Mouse (Mus musculus): ENCODE measurements at regions not wholly inside any gene's neighbourhood (a gene's known extent, or its start where the extent isn't known, plus 50 kb on each side); places are given as distances from the start of the nearest gene placed in this dataset.

DNA sequence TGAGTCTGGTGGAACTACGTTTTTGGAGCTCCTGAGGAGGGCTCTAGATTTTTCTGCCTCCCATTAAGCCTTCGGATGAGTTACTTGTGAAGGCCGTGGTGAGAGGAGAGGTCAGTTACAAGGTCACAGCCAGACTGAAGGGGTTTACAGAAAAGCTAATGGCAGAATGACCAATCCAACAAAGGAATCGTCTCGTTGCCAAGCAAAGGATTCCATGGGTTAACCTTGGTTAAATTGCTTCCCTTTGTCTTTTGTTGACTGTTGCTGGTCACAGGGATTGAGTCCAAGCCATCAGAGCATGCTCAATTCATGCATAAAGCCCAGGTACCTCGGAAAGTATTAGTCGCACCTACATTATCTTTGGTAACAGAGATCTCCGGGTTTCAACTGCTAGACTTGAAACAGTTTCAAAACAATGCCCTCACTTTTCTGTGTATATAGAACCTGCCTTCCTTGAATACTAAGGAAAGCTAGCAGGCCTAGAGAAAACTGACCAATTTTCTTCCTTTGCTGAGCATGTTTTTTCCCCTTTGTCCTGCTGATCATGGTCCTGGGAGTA is 100.3 kb downstream of the Etaa1 start:
- no peaks in the 10 kb centered on the region for H3K4me1 ChIP-seq (ENCODE audit: control insufficient read depth, insufficient read depth, low read length)
- 82% methylated on average over 8 of the region's 8 CpGs for WGBS
- no peak overlapping the region for H3K4me3 ChIP-seq (replicated peaks; ENCODE audit: extremely low read depth, low read depth, low read length)
- TF ChIP-seq CTCF (IDR thresholded peaks at IDR 0.05; ENCODE audit: insufficient read depth, low read length) (no peak), POLR2A (IDR thresholded peaks at IDR 0.05; ENCODE audit: borderline replicate concordance, extremely low read depth, low read depth, low read length) (no peak)
- DNase-seq: no peak

DNA sequence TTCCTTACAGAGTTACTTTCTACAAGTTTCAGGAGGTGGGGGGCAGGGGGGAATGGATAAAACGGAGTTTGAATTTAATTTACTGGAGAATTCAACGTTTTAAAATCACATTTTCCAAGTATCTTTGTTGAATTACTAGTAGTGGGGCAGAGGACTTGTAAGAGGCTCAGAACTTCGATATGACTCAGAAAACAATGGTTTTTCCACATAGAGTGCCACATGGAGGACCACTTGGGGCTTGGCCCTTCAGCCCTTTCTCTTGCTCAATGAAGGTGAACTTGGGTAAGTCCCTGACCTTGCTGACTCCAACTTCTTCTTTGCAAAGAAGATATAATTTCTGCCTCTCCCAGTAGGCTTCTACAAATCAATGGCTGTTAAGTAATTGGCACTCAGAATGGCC is 99.8 kb downstream of the Etaa1 start:
- no peak for DNase-seq

DNA sequence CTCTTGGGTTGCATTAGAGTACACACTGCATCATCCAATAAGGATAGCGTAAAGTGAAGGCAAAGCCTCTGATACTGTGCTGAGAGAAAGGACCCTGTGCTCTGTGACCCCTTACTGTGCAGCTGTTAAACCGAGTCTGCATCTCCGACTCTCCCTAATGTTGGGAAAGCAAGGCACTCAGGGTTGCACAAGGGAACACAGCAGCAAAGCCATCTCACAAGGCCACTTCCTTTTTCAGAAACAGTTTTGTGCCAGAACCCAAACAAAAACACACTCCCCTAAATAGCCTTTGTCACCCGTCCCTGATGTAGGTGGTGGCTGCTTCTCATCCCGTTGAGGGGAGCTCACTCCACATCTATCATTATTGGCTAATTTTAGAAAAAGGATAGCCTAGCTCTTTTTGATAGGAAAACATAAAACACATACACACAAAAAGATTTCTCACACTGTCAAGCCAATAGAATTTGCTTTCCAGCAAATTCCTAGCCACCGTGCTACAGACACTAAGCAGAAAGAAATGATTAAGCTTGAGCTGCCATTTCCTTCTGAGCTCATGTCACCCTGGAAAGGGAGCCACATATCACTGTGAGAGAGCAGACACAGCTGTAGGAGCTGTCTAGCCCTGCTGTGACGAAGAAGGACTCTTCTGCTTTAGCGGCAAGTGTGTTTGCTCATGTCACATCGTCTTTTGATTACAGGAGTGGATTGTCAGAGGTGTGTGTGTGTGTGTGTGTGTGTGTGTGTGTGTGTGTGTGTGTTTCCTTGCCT is 94.1 kb downstream of the Etaa1 start:
- no peak for TF ChIP-seq CTCF (IDR thresholded peaks at IDR 0.05; ENCODE audit: insufficient read depth, low read length)
- TF ChIP-seq POLR2A (IDR thresholded peaks at IDR 0.05; ENCODE audit: borderline replicate concordance, extremely low read depth, low read depth, low read length): no peak
- 28% methylated on average over 9 of the region's 9 CpGs for WGBS
- H3K4me1 ChIP-seq (ENCODE audit: control insufficient read depth, insufficient read depth, low read length): no peaks in the 10 kb centered on the region
- no peak overlapping the region for H3K4me3 ChIP-seq (replicated peaks; ENCODE audit: extremely low read depth, low read depth, low read length)
- DNase-seq: no peak

More for the DNA sequence above, 99.8 kb downstream of the Etaa1 start:
- 64% methylated on average over 3 of the region's 3 CpGs for WGBS
- Histone ChIP-seq H3K4me3 (replicated peaks; ENCODE audit: extremely low read depth, low read depth, low read length) (no peak overlapping the region), H3K4me1 (ENCODE audit: control insufficient read depth, insufficient read depth, low read length) (no peaks in the 10 kb centered on the region)
- no peak for TF ChIP-seq CTCF (IDR thresholded peaks at IDR 0.05; ENCODE audit: insufficient read depth, low read length)
- no peak for TF ChIP-seq POLR2A (IDR thresholded peaks at IDR 0.05; ENCODE audit: borderline replicate concordance, extremely low read depth, low read depth, low read length)

DNA sequence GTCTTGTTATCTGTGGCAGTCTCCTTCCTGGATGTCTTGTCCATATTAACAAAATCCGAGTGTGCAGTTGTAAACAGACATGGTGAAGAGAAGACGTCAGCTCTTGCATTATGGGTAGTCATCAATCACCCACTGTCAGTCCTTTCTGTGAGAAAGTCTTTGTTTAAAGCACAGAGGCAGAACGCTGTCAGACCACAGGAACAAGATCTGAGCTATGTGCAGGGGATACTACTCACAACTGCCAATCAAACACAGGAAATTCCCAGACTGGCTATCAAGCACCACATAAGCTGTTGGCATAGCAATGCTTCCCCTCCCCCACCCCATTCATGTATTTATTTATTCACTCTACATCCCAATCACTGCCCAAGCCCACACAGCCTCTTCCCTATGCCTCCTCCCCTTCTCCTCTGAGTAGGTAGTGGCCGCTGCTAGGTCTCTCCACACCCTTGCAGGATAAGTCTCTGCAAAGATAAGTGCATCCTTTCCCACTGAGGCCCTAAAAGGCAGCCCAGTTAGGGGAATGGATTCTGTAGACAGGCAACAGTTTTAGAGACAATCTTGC is 88.8 kb downstream of the Etaa1 start:
- no peaks in the 10 kb centered on the region for H3K4me1 ChIP-seq (ENCODE audit: control insufficient read depth, insufficient read depth, low read length)
- no peak for TF ChIP-seq POLR2A (IDR thresholded peaks at IDR 0.05; ENCODE audit: borderline replicate concordance, extremely low read depth, low read depth, low read length)
- TF ChIP-seq CTCF (IDR thresholded peaks at IDR 0.05; ENCODE audit: insufficient read depth, low read length): no peak
- no peak for DNase-seq
- 13% methylated on average over 4 of the region's 4 CpGs for WGBS
- H3K4me3 ChIP-seq (replicated peaks; ENCODE audit: extremely low read depth, low read depth, low read length): no peak overlapping the region

DNA sequence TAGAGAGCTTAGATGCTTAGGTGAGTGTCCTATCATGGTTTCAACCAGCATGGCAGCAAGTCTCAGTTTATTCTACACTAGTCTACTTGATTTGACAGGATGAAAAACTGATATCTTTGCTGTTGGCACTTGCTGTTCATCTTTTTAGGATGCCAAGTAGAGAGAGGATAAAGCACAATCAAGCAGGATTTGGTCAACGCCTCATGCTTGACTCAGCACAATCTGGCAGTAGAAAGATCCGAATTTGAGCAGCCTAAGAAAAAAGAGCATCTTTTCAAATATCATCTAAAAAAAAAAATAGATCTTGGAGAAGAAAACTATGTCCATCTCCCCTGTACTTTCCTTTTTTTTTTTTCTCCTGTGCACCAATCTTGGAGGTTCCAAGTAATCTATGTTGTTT is 83.0 kb downstream of the Etaa1 start:
- Histone ChIP-seq H3K4me1 (ENCODE audit: control insufficient read depth, insufficient read depth, low read length) (no peaks in the 10 kb centered on the region), H3K4me3 (replicated peaks; ENCODE audit: extremely low read depth, low read depth, low read length) (no peak overlapping the region)
- 77% methylated on average over 2 of the region's 2 CpGs for WGBS
- DNase-seq: no peak
- no peak for TF ChIP-seq CTCF (IDR thresholded peaks at IDR 0.05; ENCODE audit: insufficient read depth, low read length)

DNA sequence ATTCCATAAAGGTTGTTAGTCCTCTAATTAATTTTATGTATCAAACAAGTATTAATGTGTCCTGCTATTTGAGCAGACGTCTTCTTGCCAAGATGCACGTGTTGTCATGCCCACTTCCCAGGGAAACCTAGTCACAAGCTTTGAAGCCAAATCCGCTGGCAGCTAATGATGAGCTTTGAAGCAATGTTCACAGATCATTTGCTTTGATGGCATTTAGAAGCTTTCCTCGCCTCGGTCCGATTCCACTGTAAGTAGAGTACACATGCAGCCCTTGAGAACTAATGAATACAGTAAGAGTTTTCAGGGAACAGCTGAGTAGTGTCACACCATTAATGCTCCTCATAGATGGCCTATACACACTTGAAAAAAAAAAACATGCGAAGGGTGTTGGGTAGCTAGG is 81.8 kb downstream of the Etaa1 start:
- no peak for DNase-seq
- WGBS: 72% methylated on average over 7 of the region's 7 CpGs
- TF ChIP-seq POLR2A (IDR thresholded peaks at IDR 0.05; ENCODE audit: borderline replicate concordance, extremely low read depth, low read depth, low read length): no peak
- TF ChIP-seq CTCF (IDR thresholded peaks at IDR 0.05; ENCODE audit: insufficient read depth, low read length): no peak
- H3K4me1 ChIP-seq (ENCODE audit: control insufficient read depth, insufficient read depth, low read length): no peaks in the 10 kb centered on the region
- H3K4me3 ChIP-seq (replicated peaks; ENCODE audit: extremely low read depth, low read depth, low read length): no peak overlapping the region

DNA sequence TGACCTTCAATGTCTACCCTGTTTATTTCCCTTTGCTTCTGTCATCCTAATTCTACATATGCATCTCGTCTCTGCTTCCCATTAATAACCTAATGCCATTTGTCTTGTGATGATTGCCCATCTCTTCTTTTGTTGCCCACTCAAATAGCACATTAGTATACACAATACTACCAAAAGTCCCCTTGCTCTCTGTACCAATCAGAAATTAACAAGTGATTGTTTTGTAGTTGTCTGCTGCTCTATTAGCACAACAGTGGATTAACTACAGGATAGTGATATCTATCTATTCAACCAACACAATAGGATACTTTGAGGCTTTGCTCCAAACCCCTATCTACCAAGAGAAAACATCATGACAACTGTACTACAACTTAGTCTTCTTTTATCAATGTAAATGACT is 70.4 kb downstream of the Etaa1 start:
- TF ChIP-seq POLR2A (IDR thresholded peaks at IDR 0.05; ENCODE audit: borderline replicate concordance, extremely low read depth, low read depth, low read length) (no peak), CTCF (IDR thresholded peaks at IDR 0.05; ENCODE audit: insufficient read depth, low read length) (no peak)
- 68% methylated on average over 1 of the region's 1 CpGs for WGBS
- H3K4me3 ChIP-seq (replicated peaks; ENCODE audit: extremely low read depth, low read depth, low read length): no peak overlapping the region
- no peaks in the 10 kb centered on the region for H3K4me1 ChIP-seq (ENCODE audit: control insufficient read depth, insufficient read depth, low read length)
- no peak for DNase-seq

Measured in lung, adult 2 months (tissue).